In the genomic region with DNA sequence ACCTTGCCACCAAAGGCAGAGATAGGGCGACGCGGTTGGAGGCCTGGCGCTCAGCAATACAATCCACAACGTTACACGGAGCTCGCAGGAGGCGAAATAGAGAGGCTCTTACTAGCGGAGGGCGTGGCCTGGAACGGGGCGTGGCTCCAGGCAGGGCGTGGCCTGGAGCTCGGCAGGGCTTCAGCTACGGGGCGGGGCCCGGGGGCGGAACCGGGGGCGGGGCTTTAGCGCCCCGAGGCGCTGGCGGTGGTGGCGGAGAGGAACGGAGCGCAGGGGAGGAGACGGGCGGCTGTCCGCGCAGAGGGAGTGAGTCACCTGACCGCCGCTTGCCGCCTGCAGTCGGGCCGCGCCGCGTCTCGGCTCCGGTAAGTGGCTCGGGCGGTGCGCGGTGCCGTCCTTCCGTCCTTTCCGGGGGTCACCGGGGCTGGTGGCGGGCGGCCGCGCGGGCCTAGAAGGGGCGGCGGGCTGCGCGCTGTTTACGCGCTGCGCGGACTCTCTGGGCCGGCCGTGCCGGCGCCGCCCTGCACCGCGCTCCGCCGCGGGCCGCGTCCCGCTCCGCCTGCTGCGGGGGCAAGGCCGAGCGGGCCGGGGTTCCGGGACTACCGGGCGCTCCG, we compare ENCODE assay signal across 7 mouse cellular contexts. TPM values are rescaled to one million over a fixed set of nuclear protein-coding genes. Genes with fewer than 3 reads are reported as not detected.
DNase-seq lines count a peak whose midpoint lies in the region; ATAC-seq lines count a peak whose summit lies in the region.

A gene (plus strand): TSS at position 254 of the 614 bp plus-strand sequence.

- H3K36me3 ChIP-seq in embryonic facial prominence, embryonic 11.5 days (replicated peaks; ENCODE audit: control insufficient read depth, insufficient read depth, low read depth, low read length) = no peaks in the 10 kb centered on the region
- no peaks in the 10 kb centered on the region for H3K36me3 ChIP-seq in limb, embryonic 13.5 days
- no peaks in the 10 kb centered on the region for H3K36me3 ChIP-seq in midbrain, embryonic 16.5 days (ENCODE audit: control insufficient read depth, insufficient read depth, low read length)

- H3K4me1 ChIP-seq in embryonic facial prominence, embryonic 11.5 days (ENCODE audit: control insufficient read depth, insufficient read depth, low read length) = no peaks in the 10 kb centered on the region
- H3K4me1 ChIP-seq in limb, embryonic 13.5 days = peaks cover 26% of the 10 kb centered on the region
- H3K4me1 ChIP-seq in midbrain, embryonic 16.5 days (ENCODE audit: control insufficient read depth, insufficient read depth, low read length) = peaks cover 25% of the 10 kb centered on the region

- peak; percentile 98 for DNase-seq in adrenal gland, postnatal 25 days
- peak; percentile 95 for DNase-seq in embryonic facial prominence, embryonic 11.5 days (ENCODE audit: low spot score)
- DNase-seq in heart, adult 11 months = peak; percentile 99
- peak; percentile 96 for DNase-seq in kidney, adult 18-20 months
- peak; percentile 97 to 99 for DNase-seq in spleen, postnatal 10 days (ENCODE audit: low spot score in 2 of 2)

- peak within 1 kb of the TSS; percentile 87 for H3K4me3 ChIP-seq in embryonic facial prominence, embryonic 11.5 days (ENCODE audit: low read depth, low read length)
- peak within 1 kb of the TSS; percentile 85 for H3K4me3 ChIP-seq in limb, embryonic 13.5 days
- H3K4me3 ChIP-seq in midbrain, embryonic 16.5 days (ENCODE audit: low read depth, low read length) = peak within 1 kb of the TSS; percentile 92

- H3K27ac ChIP-seq in embryonic facial prominence, embryonic 11.5 days (replicated peaks; ENCODE audit: low read depth, low read length) = peak within 1 kb of the TSS; percentile 86
- H3K27ac ChIP-seq in limb, embryonic 13.5 days = peak within 1 kb of the TSS; percentile 87
- H3K27ac ChIP-seq in midbrain, embryonic 16.5 days (ENCODE audit: low read length) = peak within 1 kb of the TSS; percentile 92

- peak within 1 kb of the TSS; percentile 69 for H3K4me2 ChIP-seq in embryonic facial prominence, embryonic 11.5 days (ENCODE audit: low read depth, low read length)
- H3K4me2 ChIP-seq in limb, embryonic 13.5 days (replicated peaks) = peak within 1 kb of the TSS; percentile 81
- peak within 1 kb of the TSS; percentile 89 for H3K4me2 ChIP-seq in midbrain, embryonic 16.5 days (ENCODE audit: low read length)

- ATAC-seq in embryonic facial prominence, embryonic 11.5 days (replicated peaks; ENCODE audit: insufficient number of reproducible peaks, low FRiP score, low TSS enrichment, low read depth) = peak; percentile 88
- peak; percentile 92 for ATAC-seq in limb, embryonic 13.5 days (ENCODE audit: low FRiP score, low read depth)
- ATAC-seq in midbrain, embryonic 16.5 days = peak; percentile 94

- WGBS in embryonic facial prominence, embryonic 11.5 days = under 1% methylated on average over 48 of the region's 84 CpGs
- WGBS in limb, embryonic 13.5 days = under 1% methylated on average over 67 of the region's 84 CpGs
- under 1% methylated on average over 84 of the region's 84 CpGs for WGBS in midbrain, embryonic 16.5 days

- H3K9me3 ChIP-seq in embryonic facial prominence, embryonic 11.5 days (replicated peaks; ENCODE audit: control insufficient read depth, low read length) = no peaks in the 10 kb centered on the region
- no peaks in the 10 kb centered on the region for H3K9me3 ChIP-seq in limb, embryonic 13.5 days
- no peaks in the 10 kb centered on the region for H3K9me3 ChIP-seq in midbrain, embryonic 16.5 days (replicated peaks; ENCODE audit: control insufficient read depth, low read length, poor library complexity, severe bottlenecking)

- H3K9ac ChIP-seq in embryonic facial prominence, embryonic 11.5 days (replicated peaks; ENCODE audit: low read length) = peak within 1 kb of the TSS; percentile 95
- H3K9ac ChIP-seq in limb, embryonic 13.5 days = peak within 1 kb of the TSS; percentile 95
- peak within 1 kb of the TSS; percentile 91 for H3K9ac ChIP-seq in midbrain, embryonic 16.5 days (ENCODE audit: low read depth, low read length)

- no peaks in the 10 kb centered on the region for H3K27me3 ChIP-seq in embryonic facial prominence, embryonic 11.5 days (ENCODE audit: control insufficient read depth, insufficient read depth, low read length)
- no peaks in the 10 kb centered on the region for H3K27me3 ChIP-seq in limb, embryonic 13.5 days
- H3K27me3 ChIP-seq in midbrain, embryonic 16.5 days (ENCODE audit: control insufficient read depth, insufficient read depth, low read depth, low read length) = no peaks in the 10 kb centered on the region

RNA-seq across cellular contexts. Expression of the gene that starts here (rescaled TPM):
- 24.6 and 30.1 TPM in 2 replicates for total RNA-seq in adrenal gland, postnatal 25 days (2021)
- polyA plus RNA-seq in embryonic facial prominence, embryonic 11.5 days (2014; fragmentation: Nextera tagmentation; extraction: Ambion mirVana) = 17.8 and 19.0 TPM in 2 replicates
- polyA plus RNA-seq in limb, embryonic 13.5 days (2015; fragmentation: Nextera tagmentation; extraction: Ambion mirVana) = 18.6 and 19.7 TPM in 2 replicates
- 14.3 and 15.9 TPM in 2 replicates for polyA plus RNA-seq in midbrain, embryonic 16.5 days (2015; fragmentation: Nextera tagmentation; extraction: Ambion mirVana)

Comparison
In these comparisons a context has a peak if more than half of its experiments do, and no peak if none do; other contexts are left out.
1. Peak in every context shown above with its lines: DNase-seq, ATAC-seq, H3K4me3 ChIP-seq and H3K27ac ChIP-seq.